Mouse (Mus musculus): ENCODE data around the gene Clec2g. TPM values are rescaled to one million over a fixed set of nuclear protein-coding genes. Genes with fewer than 3 reads are reported as not detected.

Clec2g gene
- total and polyA plus RNA-seq, 3 experiments = 82.0 to 169 (median 91.7) TPM

DNA sequence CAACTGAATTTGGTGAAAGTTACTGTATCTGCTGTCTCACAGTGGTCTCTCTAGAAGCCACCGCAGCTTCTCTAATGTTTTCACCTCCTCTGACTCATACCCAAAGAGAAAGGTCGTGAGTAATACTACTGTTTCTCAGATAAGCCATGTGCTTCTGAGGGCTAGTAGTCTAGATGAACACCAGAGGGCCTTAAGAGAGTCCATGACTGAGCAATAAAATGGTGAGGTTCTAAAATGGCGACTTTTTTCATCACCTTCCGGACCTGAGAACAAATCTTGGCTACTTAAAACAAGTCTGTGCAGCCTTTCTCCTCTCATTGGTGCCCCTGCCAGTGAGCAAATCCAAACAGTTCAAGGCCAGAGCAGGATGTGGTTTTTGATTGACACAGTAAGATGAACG lies 45.3 kb upstream of the Clec2g start:
- Histone ChIP-seq H3K4me2 (ENCODE audit: insufficient read depth, low read depth, poor library complexity, severe bottlenecking) (peak overlapping the region; percentile 80; the same call in 1 of the 2 replicates), H3K4me3 (replicated peaks in 1 of 3; ENCODE audit: low read depth in 2 of 3, low read length in 2 of 3, poor library complexity in 1 of 3) (peak overlapping the region; percentile 74 to 84 (median 75)), H3K79me2 (replicated peaks; ENCODE audit: control insufficient read depth, extremely low read depth, insufficient read depth, poor library complexity, severe bottlenecking) (peaks cover 55% of the 10 kb centered on the region), H3K27me3 (replicated peaks) (no peaks in the 10 kb centered on the region), H3K36me3 (replicated peaks in 1 of 2; ENCODE audit: control insufficient read depth in 1 of 2, insufficient read depth in 1 of 2, low read length in 1 of 2) (peaks cover 11 to 22% of the 10 kb centered on the region in 2 experiments), H3K27ac (ENCODE audit: insufficient read depth, low read depth) (peak overlapping the region; percentile 94), H3K4me1 (ENCODE audit: control insufficient read depth in 1 of 2, insufficient read depth in 2 of 2) (peaks cover 4 to 41% of the 10 kb centered on the region in 2 experiments; a peak in 3 of 4 replicates), H3K9me3 (replicated peaks; ENCODE audit: low read length) (no peaks in the 10 kb centered on the region), H3K9ac (ENCODE audit: insufficient read depth, low read depth) (peak overlapping the region; percentile 95)
- peak; percentile 61 for TF ChIP-seq NRF1 (IDR thresholded peaks at IDR 0.05; ENCODE audit: low read depth, low read length)
- no peak for TF ChIP-seq ZKSCAN1 (IDR thresholded peaks at IDR 0.05; ENCODE audit: borderline replicate concordance, low read depth, low read length)
- TF ChIP-seq UBTF (IDR thresholded peaks at IDR 0.05; ENCODE audit: low read depth, low read length) = no peak
- peak; percentile 84 for TF ChIP-seq ETS1 (conservative IDR thresholded peaks at IDR 0.05; ENCODE audit: low read depth, low read length)
- 0 out of 2 replicates have a peak, but pooled peaks have one; percentile 53 for TF ChIP-seq KAT2A (IDR thresholded peaks at IDR 0.05; ENCODE audit: insufficient replicate concordance, low read length)
- TF ChIP-seq RAD21 (IDR thresholded peaks at IDR 0.05; ENCODE audit: low read depth, low read length) = peak; percentile 15
- TF ChIP-seq SMC3 (IDR thresholded peaks at IDR 0.05; ENCODE audit: low read depth, low read length) = peak; percentile 54
- peak; percentile 83 for TF ChIP-seq MEF2A (IDR thresholded peaks at IDR 0.05; ENCODE audit: borderline replicate concordance, low read depth, low read length)
- peak; percentile 61 for TF ChIP-seq HCFC1 (IDR thresholded peaks at IDR 0.05; ENCODE audit: low read depth, low read length)
- peak; percentile 85; the same call in 1 of the 2 replicates for TF ChIP-seq TBP (conservative IDR thresholded peaks at IDR 0.05; ENCODE audit: low read depth, low read length)
- peak; percentile 97 for TF ChIP-seq SIN3A (IDR thresholded peaks at IDR 0.05; ENCODE audit: low read length)
- peak; percentile 69; the same call in 1 of the 2 replicates for TF ChIP-seq MAZ (IDR thresholded peaks at IDR 0.05; ENCODE audit: low read depth, low read length)
- TF ChIP-seq ZC3H11A (IDR thresholded peaks at IDR 0.05; ENCODE audit: low read depth, low read length) = peak; percentile 20; the same call in 1 of the 2 replicates
- no peak for TF ChIP-seq PAX5 (IDR thresholded peaks at IDR 0.05; ENCODE audit: low read length)
- TF ChIP-seq USF1 (IDR thresholded peaks at IDR 0.05; ENCODE audit: low read depth, low read length) = no peak
- TF ChIP-seq MYC (IDR thresholded peaks at IDR 0.05; ENCODE audit: low read depth, low read length) = peak; percentile 100
- peak; percentile 59 for TF ChIP-seq NELFE (IDR thresholded peaks at IDR 0.05; ENCODE audit: low read depth, low read length)
- TF ChIP-seq EP300 (IDR thresholded peaks at IDR 0.05; ENCODE audit: low read length) = peak; percentile 89
- TF ChIP-seq CTCF (conservative IDR thresholded peaks at IDR 0.05 in 1 of 2, IDR thresholded peaks at IDR 0.05 in 1 of 2; ENCODE audit: low read depth in 2 of 2, low read length in 2 of 2) = peak in 1 of 2 experiments; percentile 58; a peak in 2 of 4 replicates
- peak; percentile 85 for TF ChIP-seq CHD1 (IDR thresholded peaks at IDR 0.05; ENCODE audit: low read depth, low read length)
- 0 out of 2 replicates have a peak, but pooled peaks have one; percentile 52 for TF ChIP-seq E2F4 (IDR thresholded peaks at IDR 0.05; ENCODE audit: insufficient replicate concordance, low read depth, low read length)
- TF ChIP-seq TCF12 (IDR thresholded peaks at IDR 0.05; ENCODE audit: low read depth, low read length) = peak; percentile 73
- TF ChIP-seq POLR2AphosphoS2 (IDR thresholded peaks at IDR 0.05; ENCODE audit: low read depth, low read length) = peak; percentile 68
- peak; percentile 93 for TF ChIP-seq RCOR1 (conservative IDR thresholded peaks at IDR 0.05; ENCODE audit: low read depth, low read length)
- TF ChIP-seq CHD2 (IDR thresholded peaks at IDR 0.05; ENCODE audit: low read length) = 0 out of 2 replicates have a peak, but pooled peaks have one; percentile 64
- TF ChIP-seq ELF1 (IDR thresholded peaks at IDR 0.05; ENCODE audit: low read depth, low read length) = peak; percentile 42; the same call in 1 of the 2 replicates
- TF ChIP-seq USF2 (conservative IDR thresholded peaks at IDR 0.05; ENCODE audit: low read depth, low read length) = no peak
- peak; percentile 87 for TF ChIP-seq BHLHE40 (IDR thresholded peaks at IDR 0.05; ENCODE audit: low read depth, low read length)
- TF ChIP-seq MAFK (IDR thresholded peaks at IDR 0.05; ENCODE audit: insufficient replicate concordance, low read length) = peak; percentile 92
- TF ChIP-seq ZMIZ1 (IDR thresholded peaks at IDR 0.05; ENCODE audit: low read depth, low read length) = peak; percentile 72; the same call in 1 of the 2 replicates
- peak; percentile 88 for TF ChIP-seq JUN (IDR thresholded peaks at IDR 0.05; ENCODE audit: insufficient read depth, low read depth, low read length)
- TF ChIP-seq ZNF384 (IDR thresholded peaks at IDR 0.05; ENCODE audit: low read depth, low read length) = peak; percentile 25; the same call in 1 of the 2 replicates
- no peak for TF ChIP-seq POLR2A (IDR thresholded peaks at IDR 0.05; ENCODE audit: low read depth, low read length)
- TF ChIP-seq MAX (IDR thresholded peaks at IDR 0.05; ENCODE audit: low read length) = peak; percentile 99
- peak; percentile 95 for TF ChIP-seq MXI1 (IDR thresholded peaks at IDR 0.05; ENCODE audit: low read depth, low read length)
- peak; percentile 95 for TF ChIP-seq JUND (conservative IDR thresholded peaks at IDR 0.05; ENCODE audit: low read depth, low read length)
- TF ChIP-seq GABPA (IDR thresholded peaks at IDR 0.05; ENCODE audit: insufficient replicate concordance, low read depth, low read length) = no peak
- peak; percentile 96 for TF ChIP-seq IRF4 (IDR thresholded peaks at IDR 0.05; ENCODE audit: low read depth, low read length)
- in situ Hi-C loops (cut with MboI; ENCODE audit: low pct_ligation_motif_present, low pct_unique_long_range_greater_than_20kb, low sequenced_read_pairs) (no loop called here), dilution Hi-C loops (cut with MboI; ENCODE audit: extremely low pct_ligation_motif_present, extremely low pct_unique_long_range_greater_than_20kb, low sequenced_read_pairs) (no loop called here)
- peak; percentile 89 for DNase-seq (ENCODE audit: extremely low read depth)

All from CH12.LX (cell line).